Mouse (Mus musculus) naive thymus-derived CD4-positive, alpha-beta T cell, adult 5 months (primary cell): ENCODE measurements around the gene Cuta. TPM values are rescaled to one million over a fixed set of nuclear protein-coding genes. Genes with fewer than 3 reads are reported as not detected.

Experiments
- polyA plus RNA-seq: library from polyadenylated mRNA; unstranded; fragments of 100-300 nt; shearing (Covaris generic); gene quantifications from one replicate; pipeline ENCODE4 v1.2.1, GENCODE M21; 2017

Cuta gene
- polyA plus RNA-seq = 114 TPM

GRCm38 (mm10) chr17:26939178-26939972, at the start of gene Cuta:
Gene Cuta, minus strand, starts transcription at chr17:26939569.

GRCm38 (mm10) chr17:26972703-26973574, 33.6 kb upstream of the Cuta start, which contains the start of gene Zbtb9:
Gene Zbtb9, plus strand, starts transcription at chr17:26973167.

GRCm38 (mm10) chr17:26941031-26941789, 1.8 kb upstream of the Cuta start, which contains the start of gene Syngap1:
Gene Syngap1, plus strand, starts transcription at chr17:26941253.

GRCm38 (mm10) chr17:26932839-26933398, 6.5 kb downstream of the Cuta start, which contains the start of gene Phf1:
Gene Phf1, plus strand, starts transcription at chr17:26933052.

GRCm38 (mm10) chr17:26916711-26917482, 22.5 kb downstream of the Cuta start, which contains the start of gene Kifc5b:
Gene Kifc5b, plus strand, starts transcription at chr17:26917091.

Other genes with a start within 250 kb of the Cuta start
- gene Crebrf, start 223.9 kb downstream of the Cuta start, polyA plus RNA-seq = 199 TPM
- gene Bnip1, start 158.5 kb downstream of the Cuta start, polyA plus RNA-seq = 20.7 TPM
- not detected for gene Nkx2-5, start 94.6 kb downstream of the Cuta start, polyA plus RNA-seq
- 1.4 TPM for gene Kifc5b, start 22.5 kb downstream of the Cuta start, polyA plus RNA-seq
- 151 TPM for gene Phf1, start 6.5 kb downstream of the Cuta start, polyA plus RNA-seq
- gene Syngap1, start 1.7 kb upstream of the Cuta start, polyA plus RNA-seq = 0.07 TPM
- 33.5 TPM for gene Zbtb9, start 33.6 kb upstream of the Cuta start, polyA plus RNA-seq
- 0.47 TPM for gene Bak1, start 89.4 kb upstream of the Cuta start, polyA plus RNA-seq
- gene Itpr3, start 117.7 kb upstream of the Cuta start, polyA plus RNA-seq = 37.5 TPM
- 48.6 TPM for gene Uqcc2, start 194.3 kb upstream of the Cuta start, polyA plus RNA-seq
- not detected for gene Ip6k3, start 228.2 kb upstream of the Cuta start, polyA plus RNA-seq